ENCODE assay signal across 32 mouse cellular contexts in genomic region chr7:113471653-113472052, GRCm38 (mm10).
"Had no signal": no experiment of that assay in that cellular context is flagged by ENCODE, and none has a peak within 500 bp of the region (broad histone marks: within the 10 kb centered on the region; RNA-seq: fewer than 3 reads in every experiment).

No protein-coding gene starts in this region.

- H3K4me3 ChIP-seq: limb, embryonic 10.5 days; limb, embryonic 12.5 days; limb, embryonic 13.5 days; limb, embryonic 15.5 days; liver, embryonic 12.5 days; liver, embryonic 13.5 days; liver, embryonic 15.5 days; lung, embryonic 15.5 days; megakaryocyte, embryonic 14.5 days; midbrain, embryonic 10.5 days; midbrain, embryonic 12.5 days; midbrain, embryonic 13.5 days; midbrain, embryonic 15.5 days; myocyte; neural tube, embryonic 12.5 days had no signal

- H3K27ac ChIP-seq: limb, embryonic 10.5 days; limb, embryonic 12.5 days; limb, embryonic 13.5 days; limb, embryonic 15.5 days; liver, embryonic 12.5 days; liver, embryonic 13.5 days; liver, embryonic 14.5 days; liver, embryonic 15.5 days; lung, embryonic 15.5 days; macrophage; midbrain, embryonic 10.5 days; midbrain, embryonic 12.5 days; midbrain, embryonic 13.5 days; midbrain, embryonic 15.5 days; neural tube, embryonic 12.5 days had no signal

- H3K9me3 ChIP-seq: limb, embryonic 10.5 days; limb, embryonic 12.5 days; limb, embryonic 13.5 days; limb, embryonic 15.5 days; liver, embryonic 12.5 days; liver, embryonic 13.5 days; liver, embryonic 15.5 days; lung, embryonic 15.5 days; megakaryocyte, embryonic 14.5 days; midbrain, embryonic 10.5 days; midbrain, embryonic 12.5 days; midbrain, embryonic 13.5 days; midbrain, embryonic 15.5 days; neural tube, embryonic 12.5 days had no signal

- DNase-seq: left cerebral cortex, postnatal 4 days; liver; liver, embryonic 13.5 days; liver, postnatal 0 days; lung, adult 18-20 months; lung, adult 2 months; lung, embryonic 14.5 days; lung, postnatal 10 days; lung, postnatal 14 days; lung, postnatal 36 days; lung, postnatal 4 days; midbrain, embryonic 14.5 days had no signal

- H3K4me2 ChIP-seq: limb, embryonic 12.5 days; limb, embryonic 13.5 days; limb, embryonic 15.5 days; liver, embryonic 11.5 days; liver, embryonic 12.5 days; liver, embryonic 13.5 days; liver, embryonic 15.5 days; lung, embryonic 14.5 days; lung, embryonic 15.5 days; midbrain, embryonic 11.5 days; midbrain, embryonic 12.5 days; midbrain, embryonic 13.5 days; midbrain, embryonic 15.5 days; neural tube, embryonic 12.5 days had no signal

- H3K9ac ChIP-seq: limb, embryonic 12.5 days; limb, embryonic 13.5 days; limb, embryonic 15.5 days; liver, embryonic 12.5 days; liver, embryonic 13.5 days; liver, embryonic 14.5 days; liver, embryonic 15.5 days; liver, postnatal 0 days; lung, embryonic 14.5 days; lung, embryonic 15.5 days; midbrain, embryonic 12.5 days; midbrain, embryonic 13.5 days; midbrain, embryonic 15.5 days; neural tube, embryonic 12.5 days had no signal

- ATAC-seq: liver, embryonic 12.5 days; liver, postnatal 0 days; lung, postnatal 0 days; midbrain, embryonic 13.5 days; midbrain, embryonic 15.5 days; midbrain, embryonic 16.5 days had no signal

- H3K4me1 ChIP-seq: limb, embryonic 12.5 days; limb, embryonic 13.5 days; limb, embryonic 15.5 days; liver, embryonic 12.5 days; liver, embryonic 13.5 days; liver, embryonic 15.5 days; lung, embryonic 15.5 days; megakaryocyte, embryonic 14.5 days; midbrain, embryonic 10.5 days; midbrain, embryonic 12.5 days; midbrain, embryonic 13.5 days; midbrain, embryonic 15.5 days; neural tube, embryonic 12.5 days had no signal

- H3K27me3 ChIP-seq: limb, embryonic 12.5 days; limb, embryonic 13.5 days; limb, embryonic 15.5 days; liver, embryonic 12.5 days; liver, embryonic 13.5 days; liver, embryonic 15.5 days; lung, embryonic 15.5 days; megakaryocyte, embryonic 14.5 days; midbrain, embryonic 12.5 days; midbrain, embryonic 13.5 days; midbrain, embryonic 15.5 days; neural tube, embryonic 12.5 days had no signal

- H3K36me3 ChIP-seq: limb, embryonic 10.5 days; limb, embryonic 12.5 days; limb, embryonic 13.5 days; limb, embryonic 15.5 days; liver, embryonic 12.5 days; liver, embryonic 13.5 days; liver, embryonic 15.5 days; lung, embryonic 15.5 days; midbrain, embryonic 10.5 days; midbrain, embryonic 12.5 days; midbrain, embryonic 13.5 days; midbrain, embryonic 15.5 days; neural tube, embryonic 12.5 days had no signal
